Mouse (Mus musculus) adrenal gland (tissue): ENCODE data around the gene Rhobtb1.

Experiments
- intact Hi-C: fragments of 180-260 bp; cut with DNase I; formaldehyde crosslinking; loops from one replicate; pipeline ENCODE4 v1.15.1; 2025

Gene Rhobtb1

DNA sequence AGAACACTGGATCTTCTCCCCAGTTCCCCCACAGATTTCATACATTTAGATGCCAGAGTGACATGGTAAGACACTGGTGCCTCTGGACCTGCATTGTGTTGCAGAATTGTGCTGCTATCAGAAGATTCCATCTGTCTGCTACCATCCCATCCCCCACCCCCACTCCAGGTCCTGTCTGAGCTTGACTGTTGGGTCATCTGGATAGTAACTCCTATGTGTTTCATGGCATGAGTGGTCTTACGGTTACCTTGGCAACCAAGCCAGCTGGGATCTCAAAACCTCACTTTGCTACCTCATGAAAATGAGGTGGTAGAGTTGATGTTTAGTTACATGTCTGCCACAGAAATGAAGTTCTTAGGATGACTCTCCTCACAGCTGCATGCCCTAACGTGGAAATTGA lies 112.7 kb downstream of the Rhobtb1 start:
- intact Hi-C loops = loop anchor here (5.0 kb wide), 1 partner anchor 47 kb away; no protein-coding TSS in a partner anchor

DNA sequence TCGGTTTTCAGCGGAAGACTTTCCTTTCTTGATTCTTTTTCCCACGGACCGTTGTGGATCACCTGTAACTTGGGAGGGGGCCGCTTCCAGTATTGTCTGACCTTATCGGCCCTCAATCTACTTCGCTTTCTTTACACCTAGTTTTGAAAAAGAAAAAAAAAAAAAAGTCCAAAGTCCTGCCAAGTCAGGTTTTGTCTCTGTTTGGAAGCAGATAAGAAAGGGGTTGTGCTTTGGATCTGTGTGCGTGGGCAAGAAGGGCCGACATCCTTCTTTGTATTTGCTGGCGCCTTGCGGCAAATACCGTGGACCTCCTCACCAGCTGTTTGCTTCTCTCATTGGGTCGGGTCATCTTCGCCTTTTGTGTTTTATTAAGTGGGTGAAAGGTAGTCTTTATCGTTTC lies 114.2 kb downstream of the Rhobtb1 start:
- intact Hi-C loops = no loop called here

DNA sequence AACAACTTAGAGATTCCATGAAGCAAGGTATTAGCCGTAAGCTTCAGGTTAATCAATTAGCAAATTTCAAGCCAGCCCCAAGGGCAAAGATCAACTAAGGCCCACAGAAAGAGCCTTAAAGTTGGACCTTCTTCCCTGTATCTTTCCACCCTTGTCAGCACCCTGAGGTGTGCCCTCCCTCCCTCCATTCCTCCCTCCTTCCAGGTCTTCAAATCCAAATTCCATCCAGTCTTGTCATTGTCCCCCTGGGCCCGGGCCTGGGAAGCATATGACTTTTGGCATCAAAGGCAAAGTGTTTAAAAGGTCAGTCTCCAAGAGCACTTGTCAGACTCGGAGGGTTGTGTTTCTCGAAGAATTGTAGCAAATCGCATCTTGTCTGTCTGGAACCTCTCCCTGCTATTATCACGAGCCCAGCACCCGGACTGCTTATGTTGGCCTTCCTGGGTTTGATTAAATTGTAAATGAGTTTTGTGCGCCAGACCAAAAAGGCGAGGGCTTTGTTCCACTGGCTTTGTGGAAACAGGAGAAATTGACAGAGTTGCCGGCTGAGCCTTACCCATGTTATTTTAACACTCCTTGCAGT lies 116.9 kb downstream of the Rhobtb1 start:
- intact Hi-C loops = no loop called here

DNA sequence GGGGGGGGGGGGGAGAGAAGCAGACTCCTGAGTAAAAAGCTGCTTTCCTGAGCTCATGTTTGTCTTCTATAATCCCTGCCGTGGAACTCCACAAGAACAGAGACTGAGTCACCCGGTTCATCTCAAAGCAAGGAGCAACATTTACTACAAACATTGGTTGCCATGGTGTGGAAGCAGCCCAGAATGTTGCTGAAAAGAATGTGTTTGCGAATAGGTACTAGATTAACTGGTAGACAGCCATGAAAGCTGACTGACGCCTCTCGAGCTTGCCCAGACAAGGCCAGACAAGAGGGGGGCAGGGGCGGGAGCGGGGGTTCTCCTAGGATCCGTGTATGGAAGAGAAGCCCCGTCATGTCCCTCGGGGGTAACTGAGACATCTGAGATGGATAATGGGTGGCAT lies 120.2 kb downstream of the Rhobtb1 start:
- intact Hi-C loops = no loop called here

DNA sequence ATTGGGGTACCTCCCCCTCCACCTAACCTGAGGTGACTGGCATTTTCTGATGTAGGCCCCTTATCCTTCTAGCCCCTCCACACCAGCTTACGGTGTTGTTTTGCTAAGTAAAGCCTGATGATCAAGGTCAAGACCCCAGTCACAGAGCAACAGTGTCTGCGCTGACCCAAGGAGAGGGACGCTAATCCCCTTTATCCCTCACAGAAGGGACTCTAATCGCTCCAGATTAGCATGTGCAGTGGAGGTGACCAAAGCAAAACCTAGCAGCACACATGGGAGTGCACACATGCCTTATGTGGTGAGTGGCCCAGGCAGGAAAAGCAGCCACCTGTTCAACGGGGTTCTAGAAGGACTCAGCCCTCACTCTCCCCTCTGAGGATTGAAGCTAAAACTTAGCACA lies 123.0 kb downstream of the Rhobtb1 start:
- intact Hi-C loops = no loop called here

DNA sequence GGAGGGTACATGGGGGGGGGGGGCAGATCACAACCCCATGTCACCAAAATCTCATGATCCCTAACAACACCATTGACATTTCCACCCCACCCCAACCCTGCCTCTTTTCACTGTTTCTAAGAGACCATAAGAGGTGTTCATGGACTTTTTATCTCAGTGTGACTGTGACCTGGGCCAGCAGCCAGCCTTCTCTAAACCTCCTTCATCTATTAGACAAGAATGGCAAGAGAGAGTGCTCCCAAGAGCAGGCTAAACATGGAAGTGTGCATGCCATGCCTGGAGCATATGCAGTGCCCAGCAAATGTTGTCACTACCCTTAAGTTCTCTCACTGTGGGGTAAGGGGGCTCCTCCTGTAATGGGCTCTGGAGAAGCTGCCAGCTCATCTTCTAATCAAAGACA lies 123.5 kb downstream of the Rhobtb1 start:
- intact Hi-C loops = no loop called here

DNA sequence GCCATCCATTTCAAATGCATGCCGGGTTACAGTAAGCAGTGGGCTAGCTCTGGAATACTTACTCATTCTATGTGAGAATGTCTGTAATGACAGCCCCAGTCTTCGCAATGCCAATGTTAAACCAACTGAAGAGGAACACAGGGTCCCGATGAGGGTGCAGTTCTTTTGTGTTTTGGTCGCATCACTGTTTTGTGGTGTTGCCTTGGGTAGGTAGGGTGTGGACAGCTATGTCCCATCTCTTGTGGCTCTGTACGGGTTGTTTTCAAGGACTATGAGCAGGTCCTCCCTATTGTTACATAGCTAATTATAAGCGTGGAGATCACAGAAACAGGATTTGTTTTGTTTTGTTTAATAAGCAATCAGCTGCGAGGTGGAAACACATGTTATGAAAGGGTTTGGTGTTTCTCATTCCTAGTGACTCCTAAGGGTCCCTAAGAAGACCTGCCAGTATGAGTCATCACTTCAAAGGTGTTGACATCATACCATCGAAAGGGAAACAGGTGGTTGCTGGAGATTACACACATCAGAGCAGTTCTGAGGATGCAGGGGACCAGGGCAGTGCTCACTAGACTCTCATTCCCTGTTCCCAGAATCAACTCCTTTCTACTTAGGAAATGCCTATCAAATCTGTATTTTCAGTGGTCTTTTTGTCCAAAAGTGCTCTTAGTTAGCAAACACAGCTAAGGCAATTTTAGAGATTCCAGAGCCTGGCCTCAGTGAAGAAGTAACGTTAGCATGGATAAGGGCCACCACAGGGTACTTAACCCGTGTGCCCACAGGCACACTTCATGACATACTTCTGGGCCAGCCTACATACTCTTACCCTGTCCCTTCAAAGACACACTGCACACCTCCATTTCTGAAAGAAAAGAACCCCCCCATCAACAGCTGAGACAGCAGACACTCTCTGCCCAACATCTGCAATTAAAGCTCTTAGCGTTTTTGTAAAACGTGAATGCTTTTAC lies 124.9 kb downstream of the Rhobtb1 start:
- intact Hi-C loops = no loop called here

DNA sequence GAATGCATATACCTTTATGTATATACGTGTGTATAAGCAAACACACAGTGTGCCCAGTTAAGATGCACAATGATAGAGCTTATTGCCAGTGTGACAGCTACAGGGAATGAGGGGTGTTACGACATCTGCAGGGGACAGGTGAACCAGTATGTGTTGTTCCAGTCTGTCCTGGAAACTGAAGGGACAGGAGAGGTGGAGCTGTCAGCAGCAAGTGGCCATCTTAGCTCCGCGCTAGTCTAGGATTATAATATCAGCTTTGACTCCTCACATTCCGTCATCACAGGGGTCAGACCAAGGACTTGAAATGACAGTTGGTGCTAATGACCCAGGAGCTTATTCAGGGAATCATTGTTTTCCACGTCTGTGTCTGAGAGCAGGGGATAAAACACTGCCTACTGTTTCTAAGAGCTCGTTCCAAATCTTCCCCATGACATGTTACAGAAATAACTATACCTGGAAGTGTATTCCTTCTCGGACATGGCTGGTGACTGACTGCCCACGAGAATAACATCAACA lies 125.7 kb downstream of the Rhobtb1 start:
- intact Hi-C loops = no loop called here

DNA sequence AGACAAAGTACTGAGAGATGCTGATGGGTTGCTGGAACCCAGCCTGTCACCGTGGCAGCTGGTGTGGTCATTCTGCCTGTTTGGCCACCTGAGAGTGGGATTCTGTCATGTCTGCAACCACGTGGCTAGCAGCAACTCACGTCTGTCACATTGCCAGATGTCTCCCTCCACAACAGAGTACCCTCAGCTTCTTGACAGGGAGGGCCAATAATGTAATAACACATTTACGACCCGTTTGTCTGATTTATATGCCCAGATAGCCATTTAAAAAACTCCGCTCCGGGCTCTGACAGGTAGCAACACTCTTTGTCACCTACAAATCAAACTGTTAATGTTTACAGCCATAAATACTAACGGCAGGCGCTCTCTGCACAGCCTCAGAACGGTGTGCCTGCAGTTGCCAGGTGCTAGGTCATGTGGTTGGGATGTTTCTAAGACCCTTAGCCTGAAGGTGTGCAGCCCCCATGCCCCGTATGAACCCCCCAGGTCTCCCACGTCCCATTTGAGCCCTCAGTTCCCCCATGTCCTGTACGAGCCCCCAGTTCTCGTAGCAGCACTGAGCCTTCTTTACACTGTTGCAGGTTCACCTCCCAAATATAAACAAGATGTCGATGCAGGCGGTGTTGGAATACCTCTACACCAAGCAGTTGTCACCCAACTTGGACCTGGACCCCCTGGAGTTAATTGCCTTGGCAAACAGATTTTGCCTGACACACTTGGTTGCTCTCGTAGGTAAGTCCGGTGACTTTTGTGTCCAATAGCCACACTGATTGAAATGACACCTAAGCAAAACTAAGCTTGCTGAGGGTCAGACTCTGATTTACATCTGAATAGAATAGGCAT lies 127.8 kb downstream of the Rhobtb1 start:
- intact Hi-C loops = no loop called here

DNA sequence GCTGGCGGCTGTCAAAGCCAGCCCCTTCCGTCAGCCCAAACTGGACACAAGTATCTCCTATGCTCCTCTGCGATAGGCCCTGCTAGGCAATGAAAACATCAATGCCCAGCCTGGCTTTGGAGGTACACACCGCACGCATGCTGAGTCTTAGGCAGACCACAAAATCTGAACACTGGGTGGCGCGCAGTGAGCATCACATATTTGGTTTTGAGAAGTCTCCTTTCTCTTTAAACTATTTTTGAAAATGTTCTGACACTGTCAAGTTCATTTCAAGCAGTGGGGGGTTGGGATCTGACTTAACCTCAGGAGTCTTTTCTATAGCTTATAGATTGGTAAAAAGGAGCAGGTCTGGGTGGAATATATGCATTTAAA lies 128.4 kb downstream of the Rhobtb1 start:
- intact Hi-C loops = no loop called here

DNA sequence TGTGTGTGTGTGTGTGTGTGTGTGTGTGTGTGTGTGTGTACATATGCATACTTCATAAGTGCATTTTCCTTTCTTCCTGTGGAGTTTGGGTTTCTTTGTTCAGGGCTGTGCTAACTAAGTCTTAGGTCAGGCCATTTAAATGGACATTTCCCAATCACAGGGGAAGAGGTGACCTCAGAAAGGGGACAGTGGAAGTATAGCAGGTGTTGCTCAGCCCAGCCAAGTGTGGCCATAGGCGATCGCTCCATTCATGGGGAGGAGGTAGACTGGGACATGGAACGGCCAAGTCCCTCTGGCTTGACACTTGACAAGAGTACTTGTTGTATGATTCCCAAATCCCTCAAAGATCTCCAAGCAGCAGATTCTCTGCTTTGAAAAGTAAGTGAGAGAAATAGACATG lies 135.7 kb downstream of the Rhobtb1 start:
- intact Hi-C loops = no loop called here

DNA sequence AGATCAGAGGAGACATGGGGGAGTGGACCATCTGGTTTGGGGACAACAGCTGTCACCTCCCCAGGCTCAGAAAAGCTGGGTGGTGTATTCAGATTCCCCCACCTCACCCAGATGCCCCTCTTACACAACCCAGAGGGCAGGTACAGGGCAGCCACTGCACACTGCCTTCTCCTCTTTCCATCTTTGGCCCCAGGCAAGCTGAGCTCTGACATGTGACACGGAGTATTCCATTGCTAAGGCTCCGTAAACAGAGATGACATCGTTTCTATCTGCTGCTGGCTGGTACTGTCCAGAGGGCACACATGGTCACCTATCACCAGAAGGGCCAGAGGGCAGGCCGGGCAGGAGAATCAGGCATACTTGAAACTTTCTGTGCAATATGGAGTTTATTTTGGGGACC lies 136.9 kb downstream of the Rhobtb1 start:
- intact Hi-C loops = no loop called here

DNA sequence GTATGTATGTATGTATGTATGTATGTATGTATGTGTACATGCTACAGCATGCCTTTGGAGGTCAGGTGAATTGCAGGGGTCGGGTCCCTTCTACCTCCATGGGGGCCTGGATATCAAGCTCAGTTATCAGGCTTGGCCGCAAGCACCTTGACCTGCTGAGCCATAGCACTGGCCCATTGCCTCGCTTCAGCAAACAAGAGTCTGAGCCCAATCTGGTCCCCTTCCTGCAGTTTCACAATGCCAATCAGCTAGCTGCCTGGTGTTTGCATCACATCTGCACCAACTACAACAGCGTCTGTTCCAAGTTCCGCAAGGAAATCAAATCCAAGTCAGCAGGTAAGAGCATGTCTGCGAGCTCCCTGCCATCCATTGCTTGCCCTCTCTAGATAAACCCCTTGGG lies 137.5 kb downstream of the Rhobtb1 start:
- intact Hi-C loops = no loop called here

DNA sequence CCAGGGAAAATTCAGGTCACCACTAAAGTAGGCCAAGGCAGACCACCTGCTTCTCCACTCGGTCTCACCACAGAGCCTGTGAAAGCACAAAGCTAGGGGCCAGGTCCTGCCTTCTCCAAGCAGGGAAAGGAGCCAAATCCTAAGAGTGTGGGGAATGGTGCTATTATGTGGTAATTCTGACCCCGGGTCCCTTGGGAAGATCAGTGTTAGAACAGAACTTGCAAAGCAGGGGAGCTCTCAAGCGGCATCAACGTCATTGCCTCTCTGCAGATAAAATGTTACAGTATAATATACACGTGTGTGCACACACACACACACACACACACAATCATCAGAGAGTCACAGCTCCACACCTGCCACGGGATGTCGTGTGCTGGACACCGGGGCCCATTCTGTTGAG lies 139.5 kb downstream of the Rhobtb1 start:
- intact Hi-C loops = no loop called here

DNA sequence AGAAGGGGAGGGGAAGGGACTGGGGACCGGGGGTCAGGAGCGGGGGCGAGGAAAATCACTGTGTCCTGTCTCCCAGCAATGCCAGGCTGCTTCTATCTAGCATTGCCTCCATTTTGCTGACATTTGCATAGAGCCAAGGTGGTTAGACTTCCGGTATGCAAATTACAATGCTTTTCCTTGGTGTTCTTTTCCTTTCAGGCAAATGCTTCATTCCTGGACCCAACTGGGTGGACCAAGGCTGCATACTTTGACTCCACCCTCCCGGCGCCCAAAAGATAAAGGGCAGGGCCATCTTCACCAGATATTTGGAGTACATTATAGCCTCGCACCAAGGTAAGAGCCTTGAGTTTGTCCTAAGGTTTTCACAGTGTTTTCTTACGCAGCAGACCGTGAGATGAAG lies 144.7 kb downstream of the Rhobtb1 start:
- intact Hi-C loops = no loop called here

DNA sequence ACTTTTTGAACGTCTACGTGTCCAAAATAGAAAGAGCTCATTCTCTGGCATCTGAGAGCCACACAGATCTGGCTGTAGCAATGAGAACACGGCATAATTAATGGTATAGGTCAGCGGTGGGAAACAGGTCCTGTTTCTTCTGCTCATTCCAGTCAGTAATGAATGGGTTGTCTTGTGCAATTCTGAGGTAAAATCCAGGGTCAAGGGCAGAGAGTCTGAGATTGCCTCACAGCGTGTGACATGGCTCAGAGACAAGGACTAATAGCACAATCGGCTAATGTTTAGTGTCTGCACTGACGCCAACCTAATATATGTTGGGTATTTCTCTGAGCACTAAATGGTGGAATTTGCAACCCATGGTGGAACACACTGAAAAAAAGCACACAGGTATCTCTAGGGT lies 148.8 kb downstream of the Rhobtb1 start:
- intact Hi-C loops = no loop called here

DNA sequence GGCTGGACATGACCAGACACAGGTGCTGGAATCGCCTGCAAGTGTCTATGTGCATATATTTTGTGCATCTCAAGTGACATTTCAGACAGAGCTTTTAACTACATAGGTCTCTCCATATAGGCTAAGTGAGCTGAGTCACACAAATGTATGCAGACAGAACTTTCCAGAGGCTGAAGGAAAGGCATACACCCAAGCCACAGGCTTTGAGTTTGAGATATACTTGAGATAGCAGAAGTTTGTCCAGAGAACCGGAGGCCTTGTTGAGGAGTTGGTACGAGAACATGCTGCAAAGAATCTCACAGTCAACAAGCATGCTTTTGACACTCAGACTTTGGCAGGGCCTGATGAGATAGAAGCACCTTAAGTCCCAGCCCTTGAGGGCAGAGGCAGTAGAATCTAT lies 151.4 kb downstream of the Rhobtb1 start:
- intact Hi-C loops = no loop called here

DNA sequence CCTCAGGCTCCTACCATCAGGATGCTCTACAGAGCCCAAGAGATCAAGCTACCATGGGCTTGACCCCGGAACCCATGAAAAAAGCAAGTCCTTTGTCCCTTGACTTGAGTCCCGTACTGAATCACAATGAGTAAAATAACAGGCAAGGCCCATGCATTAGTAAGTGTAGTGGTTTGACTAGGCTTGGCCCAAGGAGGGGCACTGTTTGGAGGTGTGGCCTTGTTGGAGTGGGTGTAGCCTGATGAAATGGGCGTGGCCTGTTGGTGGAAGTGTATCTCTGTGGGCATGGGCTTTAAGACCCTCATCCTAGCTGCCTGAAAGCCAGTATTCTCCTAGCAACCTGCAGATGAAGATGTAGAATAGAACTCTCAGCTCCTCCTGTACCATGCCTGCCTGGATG lies 153.6 kb downstream of the Rhobtb1 start:
- intact Hi-C loops = no loop called here

DNA sequence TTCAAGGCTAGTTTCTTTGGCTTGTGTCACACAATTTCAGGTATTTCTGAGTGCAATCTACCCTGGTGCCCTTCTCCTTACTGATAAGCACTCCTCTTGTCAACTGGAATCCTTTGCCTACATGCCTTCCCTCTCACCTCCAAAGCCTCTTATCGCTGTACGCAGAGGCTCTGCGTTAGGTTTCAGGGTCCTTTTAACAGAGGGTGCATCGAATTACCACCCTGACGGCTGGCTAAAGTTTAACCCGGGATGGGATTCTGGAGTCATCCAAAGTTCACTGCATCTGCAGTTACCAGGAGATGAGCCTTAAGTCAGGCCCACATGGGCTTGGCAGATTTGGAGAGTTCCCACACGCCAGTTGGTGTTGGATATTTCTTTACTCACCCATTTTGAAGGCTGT lies 154.4 kb downstream of the Rhobtb1 start:
- intact Hi-C loops = no loop called here

DNA sequence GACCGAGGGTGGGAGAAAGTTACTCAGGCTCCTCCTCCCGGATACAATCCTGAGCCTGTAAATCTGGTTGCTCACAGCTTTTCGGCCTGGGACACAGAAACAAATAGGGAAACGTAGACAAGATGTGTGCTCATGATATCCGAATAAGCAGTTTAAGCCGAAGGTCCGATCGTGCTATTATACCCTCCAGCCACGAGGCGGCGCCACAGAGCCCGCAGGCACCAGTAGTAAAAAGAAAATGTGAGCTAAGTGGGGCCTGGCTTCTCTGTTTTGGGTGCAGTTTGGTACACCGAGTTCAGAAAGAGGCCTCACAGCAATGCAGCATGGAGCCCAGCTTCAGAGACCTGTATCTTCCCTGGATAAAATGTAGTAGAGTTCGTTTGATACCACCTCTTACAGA lies 155.0 kb downstream of the Rhobtb1 start:
- intact Hi-C loops = loop anchor here (1.0 kb wide), 1 partner anchor 114 kb away; no protein-coding TSS in a partner anchor

DNA sequence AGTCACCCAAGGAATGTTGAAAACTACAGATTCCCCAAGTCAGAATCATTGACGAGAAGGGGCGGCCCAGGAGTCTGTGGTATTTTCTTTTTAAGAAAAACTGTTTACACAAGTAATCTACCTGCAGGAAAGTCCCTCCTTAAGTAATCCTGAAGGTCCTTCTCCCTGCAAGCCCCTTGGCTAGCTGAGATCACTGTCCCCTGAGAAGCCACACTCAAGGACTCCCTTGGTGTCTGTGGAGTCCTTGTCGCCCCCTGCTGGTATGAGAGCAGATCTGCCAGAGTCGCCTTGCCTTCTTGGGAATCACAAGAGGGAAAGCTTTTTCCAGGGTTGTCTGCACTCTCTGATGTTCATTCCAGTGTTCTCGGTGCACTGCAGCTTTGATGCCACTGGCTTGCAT lies 155.8 kb downstream of the Rhobtb1 start:
- intact Hi-C loops = loop anchor here (1.0 kb wide), 1 partner anchor 121 kb away; no protein-coding TSS in a partner anchor

DNA sequence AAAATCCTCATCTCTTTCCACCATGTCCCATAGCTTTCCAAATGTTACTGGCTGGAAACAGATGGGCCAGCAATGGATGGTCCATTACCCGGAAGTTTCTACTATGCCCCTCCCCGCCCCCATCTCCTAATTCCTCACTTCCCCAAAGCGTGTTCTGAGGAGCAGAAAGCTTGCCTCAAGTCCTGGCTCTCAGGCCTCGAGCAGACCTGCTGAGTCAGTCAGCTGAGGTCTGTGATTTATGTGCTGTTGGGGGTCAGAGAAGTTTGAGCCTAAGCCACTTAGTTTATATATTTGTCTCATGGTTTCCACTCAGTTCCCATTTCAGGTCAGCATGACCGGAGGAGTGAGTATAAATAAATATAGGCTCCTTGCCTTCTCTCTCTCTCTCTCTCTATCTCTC lies 157.9 kb downstream of the Rhobtb1 start:
- intact Hi-C loops = no loop called here
